Mouse (Mus musculus) lung, adult 2 months (tissue): ENCODE data around the gene Ripor2.

ENCODE experiments used
- CTCF ChIP-seq: fragments of 200-500 bp; IDR thresholded peaks from 2 replicates; pipeline ENCODE4 v1.5.1; 2011; ENCODE audit warnings: mild to moderate bottlenecking, low read length, control low read depth; ENCODE audit not compliant: insufficient read depth
- POLR2A ChIP-seq: fragments of 200-500 bp; IDR thresholded peaks from 2 replicates; pipeline ENCODE4 v1.6.1; 2011; ENCODE audit warnings: low read depth, mild to moderate bottlenecking, control low read depth, low read length, borderline replicate concordance; ENCODE audit errors: extremely low read depth

GRCm38 (mm10) chr13:24714360-24714885, 132.4 kb downstream of the Ripor2 start:
- TF ChIP-seq CTCF (no peak), POLR2A (no peak)
